Mouse (Mus musculus): ENCODE results near the gene 9230112D13Rik. TPM values are rescaled to one million over a fixed set of nuclear protein-coding genes. Genes with fewer than 3 reads are reported as not detected.

The 9230112D13Rik gene
- total and polyA plus RNA-seq, 3 experiments, result 1.6 to 1.9 (median 1.7) TPM

DNA sequence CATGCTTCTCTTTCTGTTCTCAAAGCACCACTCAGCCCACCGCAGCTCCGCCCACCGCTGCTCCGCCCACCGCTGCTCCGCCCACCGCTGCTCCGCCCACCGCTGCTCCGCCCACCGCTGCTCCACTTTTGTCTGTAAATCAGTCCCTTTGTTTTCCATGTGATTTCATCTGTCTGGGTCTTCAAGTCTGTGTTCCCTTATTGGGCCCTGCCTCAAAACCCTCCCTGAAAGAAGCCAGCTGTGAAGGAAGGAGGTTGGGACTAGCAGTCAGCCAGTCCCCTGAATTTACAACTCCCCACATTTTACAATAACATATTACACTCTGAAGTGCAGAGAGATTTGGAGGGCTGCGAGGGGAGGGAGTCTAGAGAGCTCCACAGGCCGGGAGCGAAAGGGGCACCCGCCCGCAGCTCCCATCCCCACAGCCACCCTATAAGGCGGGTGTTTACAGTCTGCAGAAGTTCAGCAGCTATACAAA is 18.1 kb upstream of the 9230112D13Rik start:
- Histone ChIP-seq H3K79me2 (replicated peaks; ENCODE audit: control insufficient read depth, extremely low read depth, insufficient read depth, poor library complexity, severe bottlenecking) (no peaks in the 10 kb centered on the region), H3K4me1 (ENCODE audit: control insufficient read depth in 1 of 2, insufficient read depth in 2 of 2) (no peaks in the 10 kb centered on the region), H3K36me3 (replicated peaks in 1 of 2; ENCODE audit: control insufficient read depth in 1 of 2, insufficient read depth in 1 of 2, low read length in 1 of 2) (no peaks in the 10 kb centered on the region), H3K27ac (ENCODE audit: insufficient read depth, low read depth) (no peak overlapping the region), H3K4me2 (ENCODE audit: insufficient read depth, low read depth, poor library complexity, severe bottlenecking) (no peak overlapping the region), H3K9me3 (replicated peaks; ENCODE audit: low read length) (no peaks in the 10 kb centered on the region), H3K9ac (ENCODE audit: insufficient read depth, low read depth) (no peak overlapping the region), H3K27me3 (replicated peaks) (no peaks in the 10 kb centered on the region), H3K4me3 (replicated peaks in 1 of 3; ENCODE audit: low read depth in 2 of 3, low read length in 2 of 3, poor library complexity in 1 of 3) (no peak overlapping the region)
- no peak for TF ChIP-seq ZNF384 (IDR thresholded peaks at IDR 0.05; ENCODE audit: low read depth, low read length)
- no peak for TF ChIP-seq JUND (conservative IDR thresholded peaks at IDR 0.05; ENCODE audit: low read depth, low read length)
- TF ChIP-seq ELF1 (IDR thresholded peaks at IDR 0.05; ENCODE audit: low read depth, low read length), result no peak
- no peak for TF ChIP-seq BHLHE40 (IDR thresholded peaks at IDR 0.05; ENCODE audit: low read depth, low read length)
- TF ChIP-seq USF1 (IDR thresholded peaks at IDR 0.05; ENCODE audit: low read depth, low read length), result no peak
- no peak for TF ChIP-seq IRF4 (IDR thresholded peaks at IDR 0.05; ENCODE audit: low read depth, low read length)
- no peak for TF ChIP-seq PAX5 (IDR thresholded peaks at IDR 0.05; ENCODE audit: low read length)
- no peak for TF ChIP-seq SIN3A (IDR thresholded peaks at IDR 0.05; ENCODE audit: low read length)
- no peak for TF ChIP-seq E2F4 (IDR thresholded peaks at IDR 0.05; ENCODE audit: insufficient replicate concordance, low read depth, low read length)
- no peak for TF ChIP-seq EP300 (IDR thresholded peaks at IDR 0.05; ENCODE audit: low read length)
- TF ChIP-seq CTCF (conservative IDR thresholded peaks at IDR 0.05 in 1 of 2, IDR thresholded peaks at IDR 0.05 in 1 of 2; ENCODE audit: low read depth in 2 of 2, low read length in 2 of 2), result no peak
- TF ChIP-seq NELFE (IDR thresholded peaks at IDR 0.05; ENCODE audit: low read depth, low read length), result no peak
- TF ChIP-seq UBTF (IDR thresholded peaks at IDR 0.05; ENCODE audit: low read depth, low read length), result no peak
- no peak for TF ChIP-seq RAD21 (IDR thresholded peaks at IDR 0.05; ENCODE audit: low read depth, low read length)
- no peak for TF ChIP-seq USF2 (conservative IDR thresholded peaks at IDR 0.05; ENCODE audit: low read depth, low read length)
- no peak for TF ChIP-seq POLR2A (IDR thresholded peaks at IDR 0.05; ENCODE audit: low read depth, low read length)
- no peak for TF ChIP-seq KAT2A (IDR thresholded peaks at IDR 0.05; ENCODE audit: insufficient replicate concordance, low read length)
- no peak for TF ChIP-seq ZMIZ1 (IDR thresholded peaks at IDR 0.05; ENCODE audit: low read depth, low read length)
- no peak for TF ChIP-seq MEF2A (IDR thresholded peaks at IDR 0.05; ENCODE audit: borderline replicate concordance, low read depth, low read length)
- dilution Hi-C loops (cut with MboI; ENCODE audit: extremely low pct_ligation_motif_present, extremely low pct_unique_long_range_greater_than_20kb, low sequenced_read_pairs), result no loop called here
- in situ Hi-C loops (cut with MboI; ENCODE audit: low pct_ligation_motif_present, low pct_unique_long_range_greater_than_20kb, low sequenced_read_pairs), result no loop called here
- no peak for DNase-seq (ENCODE audit: extremely low read depth)

DNA sequence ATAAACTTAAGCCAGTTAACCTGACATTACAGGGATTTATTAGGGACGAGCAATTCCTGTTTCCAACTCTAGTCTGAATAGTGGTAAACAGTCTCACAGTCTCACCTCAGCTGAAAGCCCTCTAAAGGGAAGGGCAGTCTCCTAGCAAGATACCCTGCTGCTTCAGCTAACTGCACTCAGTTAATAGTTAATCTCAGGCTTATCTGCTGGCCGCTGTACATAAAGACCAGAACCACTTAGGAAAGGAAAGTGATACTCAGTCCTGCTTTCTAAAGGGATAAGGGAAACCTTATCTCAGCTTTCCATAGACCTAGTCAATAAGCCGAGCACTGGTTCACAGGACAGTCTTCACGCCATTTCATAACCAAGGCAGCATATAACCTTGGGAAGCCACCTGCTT is 13.3 kb upstream of the 9230112D13Rik start:
- in situ Hi-C loops (cut with MboI; ENCODE audit: low pct_ligation_motif_present, low pct_unique_long_range_greater_than_20kb, low sequenced_read_pairs) (no loop called here), dilution Hi-C loops (cut with MboI; ENCODE audit: extremely low pct_ligation_motif_present, extremely low pct_unique_long_range_greater_than_20kb, low sequenced_read_pairs) (no loop called here)
- Histone ChIP-seq H3K9ac (ENCODE audit: insufficient read depth, low read depth) (no peak overlapping the region), H3K27ac (ENCODE audit: insufficient read depth, low read depth) (no peak overlapping the region), H3K36me3 (replicated peaks in 1 of 2; ENCODE audit: control insufficient read depth in 1 of 2, insufficient read depth in 1 of 2, low read length in 1 of 2) (no peaks in the 10 kb centered on the region), H3K4me2 (ENCODE audit: insufficient read depth, low read depth, poor library complexity, severe bottlenecking) (no peak overlapping the region), H3K4me3 (replicated peaks in 1 of 3; ENCODE audit: low read depth in 2 of 3, low read length in 2 of 3, poor library complexity in 1 of 3) (no peak overlapping the region), H3K27me3 (replicated peaks) (no peaks in the 10 kb centered on the region), H3K9me3 (replicated peaks; ENCODE audit: low read length) (no peaks in the 10 kb centered on the region), H3K79me2 (replicated peaks; ENCODE audit: control insufficient read depth, extremely low read depth, insufficient read depth, poor library complexity, severe bottlenecking) (no peaks in the 10 kb centered on the region), H3K4me1 (ENCODE audit: control insufficient read depth in 1 of 2, insufficient read depth in 2 of 2) (no peaks in the 10 kb centered on the region)
- DNase-seq (ENCODE audit: extremely low read depth), result no peak
- TF ChIP-seq MAFK (IDR thresholded peaks at IDR 0.05; ENCODE audit: insufficient replicate concordance, low read length), result no peak
- TF ChIP-seq MAZ (IDR thresholded peaks at IDR 0.05; ENCODE audit: low read depth, low read length), result no peak
- TF ChIP-seq JUN (IDR thresholded peaks at IDR 0.05; ENCODE audit: insufficient read depth, low read depth, low read length), result no peak
- no peak for TF ChIP-seq ZMIZ1 (IDR thresholded peaks at IDR 0.05; ENCODE audit: low read depth, low read length)
- TF ChIP-seq RAD21 (IDR thresholded peaks at IDR 0.05; ENCODE audit: low read depth, low read length), result no peak
- no peak for TF ChIP-seq BHLHE40 (IDR thresholded peaks at IDR 0.05; ENCODE audit: low read depth, low read length)
- TF ChIP-seq MYC (IDR thresholded peaks at IDR 0.05; ENCODE audit: low read depth, low read length), result no peak
- no peak for TF ChIP-seq POLR2A (IDR thresholded peaks at IDR 0.05; ENCODE audit: low read depth, low read length)
- TF ChIP-seq RCOR1 (conservative IDR thresholded peaks at IDR 0.05; ENCODE audit: low read depth, low read length), result no peak
- TF ChIP-seq CHD1 (IDR thresholded peaks at IDR 0.05; ENCODE audit: low read depth, low read length), result no peak
- TF ChIP-seq SMC3 (IDR thresholded peaks at IDR 0.05; ENCODE audit: low read depth, low read length), result no peak
- no peak for TF ChIP-seq NELFE (IDR thresholded peaks at IDR 0.05; ENCODE audit: low read depth, low read length)
- no peak for TF ChIP-seq MAX (IDR thresholded peaks at IDR 0.05; ENCODE audit: low read length)
- no peak for TF ChIP-seq GABPA (IDR thresholded peaks at IDR 0.05; ENCODE audit: insufficient replicate concordance, low read depth, low read length)
- no peak for TF ChIP-seq ZKSCAN1 (IDR thresholded peaks at IDR 0.05; ENCODE audit: borderline replicate concordance, low read depth, low read length)
- no peak for TF ChIP-seq ZC3H11A (IDR thresholded peaks at IDR 0.05; ENCODE audit: low read depth, low read length)
- TF ChIP-seq POLR2AphosphoS2 (IDR thresholded peaks at IDR 0.05; ENCODE audit: low read depth, low read length), result no peak
